ENCODE assay signal across 8 mouse cellular contexts in genomic region chr17:47611661-47611982, GRCm38 (mm10). TPM values are rescaled to one million over a fixed set of nuclear protein-coding genes. Genes with fewer than 3 reads are reported as not detected.
DNase-seq lines count a peak whose midpoint lies in the region; ATAC-seq and TF ChIP-seq lines count a peak whose summit lies in the region.

No protein-coding gene starts in this region.

- H3K4me1 ChIP-seq in heart, embryonic 16.5 days (ENCODE audit: control insufficient read depth, insufficient read depth, low read length) = peaks cover 20% of the 10 kb centered on the region
- peaks cover 39% of the 10 kb centered on the region for H3K4me1 ChIP-seq in hindbrain, embryonic 13.5 days (replicated peaks)
- peaks cover 24% of the 10 kb centered on the region for H3K4me1 ChIP-seq in midbrain, embryonic 10.5 days

- peak overlapping the region; percentile 92 for H3K4me2 ChIP-seq in heart, embryonic 16.5 days (ENCODE audit: low read depth, low read length)
- peak overlapping the region; percentile 96 for H3K4me2 ChIP-seq in hindbrain, embryonic 13.5 days

- in situ Hi-C loops in Patski (cut with MboI; ENCODE audit: low pct_unique_long_range_greater_than_20kb) = loop anchor here (5.0 kb wide), 2 partner anchors 99 to 234 kb away; no protein-coding TSS in a partner anchor

- peak overlapping the region; percentile 71 for H3K27ac ChIP-seq in heart, embryonic 16.5 days (ENCODE audit: low read length)
- peak overlapping the region; percentile 77; the same call in 1 of the 2 replicates for H3K27ac ChIP-seq in hindbrain, embryonic 13.5 days
- peak overlapping the region; percentile 87 for H3K27ac ChIP-seq in midbrain, embryonic 10.5 days (replicated peaks)

- no peaks in the 10 kb centered on the region for H3K27me3 ChIP-seq in heart, embryonic 16.5 days (ENCODE audit: control insufficient read depth, insufficient read depth, low read length)
- H3K27me3 ChIP-seq in Patski = no peaks in the 10 kb centered on the region
- no peaks in the 10 kb centered on the region for H3K27me3 ChIP-seq in hindbrain, embryonic 13.5 days
- no peaks in the 10 kb centered on the region for H3K27me3 ChIP-seq in midbrain, embryonic 10.5 days (ENCODE audit: low read depth, poor library complexity, severe bottlenecking)

- CTCF ChIA-PET in Patski (lab: Charles Lee) = interaction anchor here (1.2 to 3.1 kb wide), 4 partner anchors 12 to 101 kb away, joined by 3 to 17 read pairs (median 5); no protein-coding TSS in a partner anchor

- WGBS in heart, embryonic 16.5 days = under 1% methylated on average over 13 of the region's 13 CpGs
- WGBS in hindbrain, embryonic 13.5 days = 0% methylated on average over 13 of the region's 13 CpGs
- 0% methylated on average over 13 of the region's 13 CpGs for WGBS in midbrain, embryonic 10.5 days

- no peaks in the 10 kb centered on the region for H3K9me3 ChIP-seq in heart, embryonic 16.5 days (replicated peaks; ENCODE audit: control insufficient read depth, low read length)
- H3K9me3 ChIP-seq in hindbrain, embryonic 13.5 days = no peaks in the 10 kb centered on the region
- H3K9me3 ChIP-seq in midbrain, embryonic 10.5 days (replicated peaks) = no peaks in the 10 kb centered on the region

- ATAC-seq in heart, embryonic 16.5 days (replicated peaks; ENCODE audit: extremely low read depth, insufficient read depth, low FRiP score) = no peak
- peak; percentile 7 for ATAC-seq in Patski
- ATAC-seq in hindbrain, embryonic 13.5 days (ENCODE audit: low FRiP score) = no peak; the same call in 1 of the 2 replicates

- TF ChIP-seq CTCF in Patski (IDR thresholded peaks at IDR 0.05) = no peak

- intact Hi-C loops in heart, postnatal 14 days (cut with DNase I) = no loop called here

- DNase-seq in heart, postnatal 14 days = no peak
- DNase-seq in Patski (ENCODE audit: low read depth, low spot score) = no peak
- no peak for DNase-seq in midbrain, embryonic 10.5 days (ENCODE audit: low spot score)
- DNase-seq in right cerebral cortex, postnatal 25 days = no peak
- DNase-seq in urinary bladder, postnatal 14 days (ENCODE audit: low spot score) = no peak
- no peak for DNase-seq in kidney, postnatal 10 days

- peak overlapping the region; percentile 97 for H3K4me3 ChIP-seq in heart, embryonic 16.5 days (ENCODE audit: low read length)
- H3K4me3 ChIP-seq in hindbrain, embryonic 13.5 days = peak overlapping the region; percentile 85
- peak overlapping the region; percentile 90 for H3K4me3 ChIP-seq in midbrain, embryonic 10.5 days

- POLR2A ChIA-PET in Patski (lab: Charles Lee) = no interaction called here

- H3K36me3 ChIP-seq in heart, embryonic 16.5 days (ENCODE audit: control insufficient read depth, insufficient read depth) = peaks cover 21% of the 10 kb centered on the region
- peaks cover 44% of the 10 kb centered on the region for H3K36me3 ChIP-seq in hindbrain, embryonic 13.5 days
- peaks cover 60% of the 10 kb centered on the region for H3K36me3 ChIP-seq in midbrain, embryonic 10.5 days

- peak overlapping the region; percentile 92 for H3K9ac ChIP-seq in heart, embryonic 16.5 days (ENCODE audit: low read length)
- H3K9ac ChIP-seq in hindbrain, embryonic 13.5 days = peak overlapping the region; percentile 85

RNA-seq across cellular contexts. Expression of gene Gm20517, which starts 0.2 kb away (rescaled TPM):
- 0.82 and 1.0 TPM in 2 replicates for polyA plus RNA-seq in heart, embryonic 16.5 days (2015; fragmentation: Nextera tagmentation; extraction: Ambion mirVana)
- 1 to 10 TPM; 1.9 to 2.5 TPM for total RNA-seq in heart, postnatal 14 days (2021)
- 2.4 TPM for polyA plus RNA-seq in Patski (2021)
- polyA plus RNA-seq in hindbrain, embryonic 13.5 days (2015; fragmentation: Nextera tagmentation; extraction: Ambion mirVana) = 2.1 and 2.7 TPM in 2 replicates
- polyA plus RNA-seq in midbrain, embryonic 10.5 days (2016; fragmentation: Nextera tagmentation; extraction: Ambion mirVana) = 1.4 and 2.2 TPM in 2 replicates

RNA-seq across cellular contexts. Expression of gene Med20, which starts 0.2 kb away (rescaled TPM):
- 30.5 and 34.9 TPM in 2 replicates for polyA plus RNA-seq in heart, embryonic 16.5 days (2015; fragmentation: Nextera tagmentation; extraction: Ambion mirVana)
- 10 to 100 TPM; 18.7 to 20.8 TPM for total RNA-seq in heart, postnatal 14 days (2021)
- polyA plus RNA-seq in Patski (2021) = 36.3 TPM
- polyA plus RNA-seq in hindbrain, embryonic 13.5 days (2015; fragmentation: Nextera tagmentation; extraction: Ambion mirVana) = 42.5 and 44.8 TPM in 2 replicates
- polyA plus RNA-seq in midbrain, embryonic 10.5 days (2016; fragmentation: Nextera tagmentation; extraction: Ambion mirVana) = 43.2 and 45.9 TPM in 2 replicates

RNA-seq across cellular contexts. Expression of gene Bysl, which starts 0.3 kb away (rescaled TPM):
- 22.9 and 23.3 TPM in 2 replicates for polyA plus RNA-seq in heart, embryonic 16.5 days (2015; fragmentation: Nextera tagmentation; extraction: Ambion mirVana)
- total RNA-seq in heart, postnatal 14 days (2021) = 10 to 100 TPM; 14.0 to 15.8 TPM
- polyA plus RNA-seq in Patski (2021) = 18.2 TPM
- 33.9 and 34.2 TPM in 2 replicates for polyA plus RNA-seq in hindbrain, embryonic 13.5 days (2015; fragmentation: Nextera tagmentation; extraction: Ambion mirVana)
- 41.2 and 41.9 TPM in 2 replicates for polyA plus RNA-seq in midbrain, embryonic 10.5 days (2016; fragmentation: Nextera tagmentation; extraction: Ambion mirVana)

RNA-seq across cellular contexts. Expression of gene Usp49, which starts 18.9 kb away (rescaled TPM):
- 2.1 and 3.1 TPM in 2 replicates for polyA plus RNA-seq in heart, embryonic 16.5 days (2015; fragmentation: Nextera tagmentation; extraction: Ambion mirVana)
- total RNA-seq in heart, postnatal 14 days (2021) = 1 to 10 TPM; 4.4 to 4.5 TPM
- polyA plus RNA-seq in Patski (2021) = 10.0 TPM
- 8.6 and 9.1 TPM in 2 replicates for polyA plus RNA-seq in hindbrain, embryonic 13.5 days (2015; fragmentation: Nextera tagmentation; extraction: Ambion mirVana)
- 4.9 and 7.3 TPM in 2 replicates for polyA plus RNA-seq in midbrain, embryonic 10.5 days (2016; fragmentation: Nextera tagmentation; extraction: Ambion mirVana)
